Mouse (Mus musculus) neural tube, embryonic 13.5 days (tissue): ENCODE measurements around the gene Slc24a1. TPM values are rescaled to one million over a fixed set of nuclear protein-coding genes. Genes with fewer than 3 reads are reported as not detected.
A peak's percentile ranks its signal among the peaks of the same experiment; 100 is the strongest.

Experiments used
- ATAC-seq: fragments of 200-750 bp; cut with Nextera tagmentation; 2 replicates; pipeline ENCODE4 v1.8.0; 2017; ENCODE audit warnings: low read depth, mild to moderate bottlenecking, moderate TSS enrichment, moderate library complexity
- H3K27ac ChIP-seq: fragments of 300-500 bp; sonication (generic); replicated peaks from 2 replicates; pipeline ENCODE4 v1.5.1; 2015; ENCODE audit warnings: moderate library complexity, mild to moderate bottlenecking, inconsistent platforms
- H3K27me3 ChIP-seq: fragments of 300-500 bp; sonication (generic); 2 replicates; pipeline ENCODE4 v1.6.1; 2015; ENCODE audit warnings: mild to moderate bottlenecking, inconsistent platforms
- H3K36me3 ChIP-seq: fragments of 300-500 bp; sonication (generic); 2 replicates; pipeline ENCODE4 v1.6.1; 2015; ENCODE audit warnings: mild to moderate bottlenecking, inconsistent platforms
- H3K4me1 ChIP-seq: fragments of 300-500 bp; sonication (generic); replicated peaks from 2 replicates; pipeline ENCODE4 v1.6.1; 2015; ENCODE audit warnings: inconsistent platforms
- H3K4me2 ChIP-seq: fragments of 300-500 bp; sonication (generic); 2 replicates; pipeline ENCODE4 v1.6.1; 2015; ENCODE audit warnings: inconsistent platforms, mild to moderate bottlenecking, moderate library complexity
- H3K4me3 ChIP-seq: fragments of 300-500 bp; sonication (generic); 2 replicates; pipeline ENCODE4 v1.5.1; 2015; ENCODE audit warnings: mild to moderate bottlenecking, inconsistent platforms
- H3K9ac ChIP-seq: fragments of 300-500 bp; sonication (generic); 2 replicates; pipeline ENCODE4 v1.6.1; 2015; ENCODE audit warnings: moderate library complexity, mild to moderate bottlenecking, inconsistent platforms
- H3K9me3 ChIP-seq: fragments of 300-500 bp; sonication (generic); 2 replicates; pipeline ENCODE4 v1.6.1; 2016; ENCODE audit warnings: inconsistent platforms
- WGBS: fragments of 180-500 bp; shearing (Covaris S2); methylation state at CpG from one replicate; pipeline ENCODE4 v1.1.7; 2015; 5-methylcytosine and 5-hydroxymethylcytosine counted together
- polyA plus RNA-seq: library from polyadenylated mRNA; unstranded; fragments of >200 nt; fragmentation: Nextera tagmentation; extraction: Ambion mirVana; gene quantifications from 2 replicates; pipeline ENCODE4 v1.2.1, GENCODE M21; 2015

Gene Slc24a1
- polyA plus RNA-seq, 1 experiment from 2014 or later = 0.04 TPM

DNA sequence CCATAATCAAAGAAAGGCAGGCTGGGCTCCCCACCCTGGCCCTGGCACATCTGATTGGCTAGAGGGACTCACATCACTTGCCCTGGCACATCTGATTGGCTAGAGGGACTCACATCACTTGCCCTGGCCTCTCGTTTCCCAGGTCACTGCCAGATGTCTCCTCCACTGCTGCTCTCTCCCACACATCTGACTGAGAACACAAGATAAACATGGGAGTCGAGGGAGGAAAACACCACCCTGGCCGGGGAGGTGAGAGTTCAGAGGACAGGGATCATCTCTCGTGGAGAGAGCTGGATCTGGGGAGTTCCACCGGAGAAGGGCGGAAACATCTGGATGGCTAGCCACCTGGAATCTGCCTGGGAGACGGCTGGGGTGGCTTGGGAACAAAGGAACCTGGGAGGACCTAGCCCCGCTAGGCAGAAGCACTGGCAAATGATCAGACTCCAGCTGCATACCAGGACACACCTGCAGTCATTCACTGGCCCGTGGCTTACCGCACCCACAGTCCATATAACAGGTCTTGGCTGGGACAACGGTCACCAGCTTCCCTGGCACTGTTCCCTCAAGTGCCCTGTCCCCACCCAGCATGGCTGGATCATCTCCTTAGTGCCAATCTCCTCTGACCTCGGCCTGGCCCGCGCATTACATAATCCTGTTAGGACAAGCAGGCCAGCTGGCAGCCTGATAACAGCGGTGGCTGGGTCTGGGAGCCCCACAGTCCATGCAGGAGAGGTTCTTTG, 17.2 kb downstream of the Slc24a1 start:
- 71% methylated on average over 15 of the region's 15 CpGs for WGBS
- no peak overlapping the region for H3K27ac ChIP-seq
- no peaks in the 10 kb centered on the region for H3K9me3 ChIP-seq
- no peak for ATAC-seq
- no peak overlapping the region for H3K9ac ChIP-seq
- no peaks in the 10 kb centered on the region for H3K36me3 ChIP-seq
- H3K4me2 ChIP-seq = 0 out of 2 replicates have a peak overlapping the region, but pooled peaks have one; percentile 9
- H3K27me3 ChIP-seq = no peaks in the 10 kb centered on the region
- H3K4me3 ChIP-seq = no peak overlapping the region
- peaks cover 11% of the 10 kb centered on the region; the same call in 1 of the 2 replicates for H3K4me1 ChIP-seq

DNA sequence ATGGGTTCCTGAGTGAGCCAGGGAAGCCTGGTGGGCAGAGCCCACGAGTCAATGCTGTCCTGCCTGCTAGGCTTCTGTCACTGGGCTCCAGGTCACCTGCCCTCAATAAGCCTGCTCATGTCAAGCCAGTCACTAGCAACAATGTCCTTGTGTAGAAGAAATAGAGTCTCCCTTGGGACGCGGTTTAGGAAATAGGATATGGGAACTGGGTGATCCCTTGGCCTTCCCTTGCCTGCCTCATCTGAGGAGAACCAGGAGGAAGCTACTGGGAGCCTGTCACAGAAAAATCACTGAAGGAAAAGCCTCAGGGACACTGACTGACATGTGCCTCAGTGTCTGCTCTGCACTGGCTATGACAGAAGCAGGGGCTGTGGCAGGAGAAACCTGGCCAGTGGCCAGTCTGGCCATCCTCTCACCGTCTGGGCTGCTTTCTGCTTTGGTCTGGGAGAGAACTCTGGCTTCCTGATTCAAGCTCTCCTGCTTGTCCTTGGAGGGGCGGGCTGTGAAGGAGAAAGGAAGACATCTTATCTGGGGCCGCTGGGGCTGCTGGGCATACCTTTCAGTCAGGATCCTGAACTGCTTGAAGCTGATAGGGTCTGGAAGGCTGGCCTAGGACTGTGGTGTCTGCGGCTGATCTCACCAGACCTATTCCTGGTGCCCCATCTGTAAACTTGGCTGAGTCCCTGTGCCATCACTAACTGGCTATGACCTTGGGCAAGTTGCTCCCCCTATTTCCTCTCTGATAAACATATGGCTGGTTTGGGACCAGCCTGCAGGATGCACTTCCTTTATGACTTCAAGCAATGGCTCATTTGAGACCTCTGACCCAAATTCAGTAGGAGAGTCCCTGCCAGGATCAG, 19.4 kb downstream of the Slc24a1 start:
- Histone ChIP-seq H3K4me3 (no peak overlapping the region), H3K27ac (no peak overlapping the region), H3K9ac (no peak overlapping the region), H3K27me3 (no peaks in the 10 kb centered on the region), H3K4me2 (no peak overlapping the region), H3K9me3 (no peaks in the 10 kb centered on the region), H3K4me1 (peaks cover 11% of the 10 kb centered on the region; the same call in 1 of the 2 replicates), H3K36me3 (no peaks in the 10 kb centered on the region)
- WGBS = 78% methylated on average over 7 of the region's 7 CpGs
- no peak for ATAC-seq

DNA sequence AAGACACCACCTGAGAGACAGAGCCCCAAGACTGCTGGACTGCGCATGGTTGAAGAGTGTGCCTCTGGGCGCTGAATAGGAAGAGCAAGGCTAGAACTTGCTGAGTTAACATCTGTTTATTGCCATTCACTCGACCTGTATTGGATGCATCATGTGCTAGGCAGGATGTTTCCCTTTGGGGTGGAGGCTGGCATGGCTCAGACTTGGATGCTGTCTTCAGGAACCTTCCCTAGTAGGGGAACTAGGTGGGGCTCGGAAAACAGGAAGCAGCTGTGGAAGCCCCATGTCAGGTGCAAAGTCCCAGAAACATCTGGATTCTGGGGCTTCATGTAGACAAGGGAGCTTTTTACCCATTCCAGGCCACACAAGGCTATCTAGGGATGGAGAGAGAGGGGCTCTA, 21.2 kb downstream of the Slc24a1 start:
- no peak for ATAC-seq
- WGBS = 85% methylated on average over 4 of the region's 4 CpGs

DNA sequence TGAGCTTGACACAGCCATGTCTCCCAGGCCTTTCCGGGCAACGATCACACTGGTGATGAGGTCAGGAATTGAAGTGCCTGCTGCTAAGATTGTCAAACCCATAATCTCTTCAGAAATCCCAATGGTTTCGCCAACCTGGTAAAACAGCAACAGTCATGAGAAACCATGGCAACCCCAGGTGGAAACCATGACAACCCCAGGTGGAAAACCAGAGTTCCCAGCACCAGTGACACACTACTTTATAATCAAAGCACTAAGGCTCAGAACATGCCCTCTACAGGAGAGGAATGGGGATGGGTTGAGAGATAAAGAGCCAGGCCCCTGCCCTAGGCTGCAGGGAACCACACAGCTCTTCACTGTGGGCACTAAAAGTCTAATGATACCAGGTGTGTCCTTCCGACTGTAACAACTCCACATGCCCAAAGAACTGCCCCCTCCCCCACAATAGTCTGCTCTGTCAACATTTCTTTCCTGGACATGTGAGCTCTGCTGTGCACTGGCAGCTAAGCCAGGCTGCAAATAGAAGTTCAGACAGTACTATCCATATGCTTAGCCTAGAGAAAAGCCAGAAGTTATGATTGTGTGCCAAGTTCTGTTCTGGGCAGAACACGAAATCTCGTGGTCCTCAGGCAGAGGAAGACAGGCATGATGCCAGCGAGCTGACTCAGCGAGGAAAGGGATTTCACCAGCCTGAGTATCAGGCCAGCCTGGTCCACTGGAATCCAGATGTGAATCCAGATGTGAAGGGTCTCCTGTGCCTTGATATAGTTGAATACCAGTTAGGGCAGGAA, 25.0 kb downstream of the Slc24a1 start:
- Histone ChIP-seq H3K4me1 (no peaks in the 10 kb centered on the region), H3K4me2 (no peak overlapping the region), H3K9me3 (no peaks in the 10 kb centered on the region), H3K9ac (no peak overlapping the region), H3K27me3 (no peaks in the 10 kb centered on the region), H3K36me3 (peaks cover 8% of the 10 kb centered on the region; the same call in 1 of the 2 replicates), H3K27ac (no peak overlapping the region), H3K4me3 (no peak overlapping the region)
- no peak for ATAC-seq
- WGBS = 80% methylated on average over 8 of the region's 8 CpGs

More for the DNA sequence above, 21.2 kb downstream of the Slc24a1 start:
- Histone ChIP-seq H3K9ac (no peak overlapping the region), H3K36me3 (no peaks in the 10 kb centered on the region), H3K4me1 (peaks cover 11% of the 10 kb centered on the region; the same call in 1 of the 2 replicates), H3K27me3 (no peaks in the 10 kb centered on the region), H3K27ac (no peak overlapping the region), H3K9me3 (no peaks in the 10 kb centered on the region), H3K4me2 (no peak overlapping the region), H3K4me3 (no peak overlapping the region)

DNA sequence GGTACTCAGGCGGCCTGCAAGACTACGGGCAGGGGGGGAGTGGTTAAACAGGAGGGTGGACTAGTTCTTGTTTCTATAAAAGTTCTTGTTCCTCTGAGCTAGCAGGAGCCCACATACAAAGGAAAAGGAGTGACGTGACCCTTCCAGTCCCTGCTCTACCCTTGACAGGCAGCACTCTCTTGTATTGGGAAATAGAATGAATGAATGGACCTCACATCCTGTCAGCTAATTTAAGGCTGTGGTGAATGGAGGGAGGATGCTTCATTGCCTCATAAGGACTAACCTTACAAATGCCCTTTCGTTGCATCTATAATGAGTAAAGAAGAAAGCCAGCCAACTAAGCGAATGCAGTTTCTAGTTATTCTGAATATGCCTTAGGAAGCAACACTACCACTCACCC, 25.6 kb downstream of the Slc24a1 start:
- no peak overlapping the region for H3K9ac ChIP-seq
- no peak overlapping the region for H3K4me2 ChIP-seq
- H3K27me3 ChIP-seq = no peaks in the 10 kb centered on the region
- peaks cover 14% of the 10 kb centered on the region; the same call in 1 of the 2 replicates for H3K36me3 ChIP-seq
- no peak overlapping the region for H3K27ac ChIP-seq
- no peak overlapping the region for H3K4me3 ChIP-seq
- H3K4me1 ChIP-seq = no peaks in the 10 kb centered on the region
- no peaks in the 10 kb centered on the region for H3K9me3 ChIP-seq
- no peak for ATAC-seq
- WGBS = 56% methylated on average over 5 of the region's 5 CpGs

DNA sequence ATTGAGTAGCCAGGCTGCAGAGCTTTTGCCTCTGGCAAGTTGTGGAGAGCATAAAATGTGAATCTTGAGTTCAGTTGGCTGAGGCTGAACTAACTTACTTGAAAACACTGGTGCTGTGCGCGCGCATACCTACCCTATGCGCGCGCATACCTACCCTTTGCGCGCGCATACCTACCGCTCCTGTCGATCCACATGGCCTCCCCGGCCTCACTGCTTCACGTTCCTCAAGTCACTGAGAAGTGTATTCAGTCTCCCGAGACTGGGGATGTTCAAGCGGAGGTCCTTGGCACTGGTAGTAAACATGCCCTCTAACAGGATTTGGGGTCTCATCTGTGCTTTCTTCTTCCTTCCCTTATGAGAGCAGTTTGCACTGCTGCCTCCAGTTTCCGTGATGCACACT, 32.8 kb downstream of the Slc24a1 start:
- Histone ChIP-seq H3K27me3 (no peaks in the 10 kb centered on the region), H3K27ac (no peak overlapping the region), H3K4me3 (peak overlapping the region; percentile 11; the same call in 1 of the 2 replicates), H3K4me1 (no peaks in the 10 kb centered on the region), H3K9ac (no peak overlapping the region), H3K4me2 (peak overlapping the region; percentile 30), H3K9me3 (no peaks in the 10 kb centered on the region), H3K36me3 (peaks cover 41% of the 10 kb centered on the region)
- ATAC-seq = no peak
- WGBS = 42% methylated on average over 16 of the region's 16 CpGs

DNA sequence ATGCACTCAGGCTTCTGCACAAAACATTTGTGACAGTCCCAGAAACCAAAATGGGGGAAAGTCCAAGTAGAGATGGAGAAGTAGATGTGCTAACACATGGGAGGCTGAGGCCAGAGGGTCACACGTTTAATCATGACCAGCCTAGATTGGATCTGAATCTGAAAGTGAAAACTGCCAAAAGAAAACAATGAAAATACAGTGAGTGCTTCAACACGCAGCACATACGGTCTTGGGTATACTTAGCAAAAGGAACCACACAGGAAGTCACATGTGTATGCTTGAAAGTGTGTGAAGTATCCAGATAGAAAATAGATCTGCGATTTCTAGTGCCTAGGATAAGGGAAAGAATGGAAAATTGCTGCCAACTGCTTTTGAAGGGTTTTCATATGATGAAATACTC, 36.8 kb downstream of the Slc24a1 start:
- Histone ChIP-seq H3K36me3 (peaks cover 54% of the 10 kb centered on the region), H3K9me3 (no peaks in the 10 kb centered on the region), H3K4me3 (no peak overlapping the region), H3K27ac (no peak overlapping the region), H3K4me2 (no peak overlapping the region), H3K27me3 (no peaks in the 10 kb centered on the region), H3K9ac (no peak overlapping the region), H3K4me1 (no peaks in the 10 kb centered on the region)
- 87% methylated on average over 4 of the region's 4 CpGs for WGBS
- ATAC-seq = no peak

DNA sequence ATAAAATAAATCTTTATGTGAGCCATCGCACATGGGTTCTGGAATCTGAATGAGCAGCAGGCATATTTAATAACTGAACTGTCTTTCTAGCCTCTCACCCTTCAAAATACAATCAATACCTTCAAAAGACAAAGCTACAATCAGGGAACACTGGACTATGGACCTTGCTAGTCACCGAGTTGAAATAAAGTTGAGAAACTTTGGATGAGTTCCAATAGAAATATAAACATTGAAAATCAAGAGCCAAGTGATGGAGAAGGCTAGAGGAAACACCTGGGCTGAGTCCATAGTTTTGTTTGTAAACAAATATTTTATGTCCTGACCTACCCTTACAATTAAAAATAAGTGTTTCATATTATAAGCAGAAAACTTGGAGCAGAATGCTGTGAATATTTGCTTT, 37.4 kb downstream of the Slc24a1 start:
- Histone ChIP-seq H3K4me1 (no peaks in the 10 kb centered on the region), H3K9ac (no peak overlapping the region), H3K36me3 (peaks cover 57% of the 10 kb centered on the region), H3K9me3 (no peaks in the 10 kb centered on the region), H3K27me3 (no peaks in the 10 kb centered on the region), H3K27ac (no peak overlapping the region), H3K4me3 (no peak overlapping the region), H3K4me2 (no peak overlapping the region)
- WGBS = 91% methylated on average over 2 of the region's 2 CpGs
- ATAC-seq = no peak

DNA sequence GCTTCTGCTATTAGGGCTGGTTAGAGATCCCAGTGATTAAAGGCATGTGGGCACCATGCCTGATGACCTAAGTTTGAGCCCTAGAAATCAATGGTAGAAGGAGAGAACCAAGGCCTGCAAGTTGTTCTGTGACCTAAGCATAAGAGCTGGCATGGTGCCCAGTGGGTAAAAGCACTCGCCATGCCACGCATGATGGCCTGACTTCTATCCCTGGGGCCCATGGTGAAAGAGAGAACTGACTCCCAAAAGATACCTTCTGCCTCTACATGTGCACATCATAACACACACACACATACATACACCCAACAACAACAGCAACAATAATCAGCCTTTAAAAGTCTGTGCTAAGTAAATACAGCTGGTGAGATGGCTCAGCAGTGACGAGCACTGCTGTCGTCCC, 38.0 kb downstream of the Slc24a1 start:
- no peaks in the 10 kb centered on the region for H3K9me3 ChIP-seq
- 95% methylated on average over 4 of the region's 4 CpGs for WGBS
- H3K4me3 ChIP-seq = no peak overlapping the region
- no peak overlapping the region for H3K4me2 ChIP-seq
- H3K4me1 ChIP-seq = no peaks in the 10 kb centered on the region
- no peak overlapping the region for H3K27ac ChIP-seq
- peaks cover 55% of the 10 kb centered on the region for H3K36me3 ChIP-seq
- no peak for ATAC-seq
- no peak overlapping the region for H3K9ac ChIP-seq
- no peaks in the 10 kb centered on the region for H3K27me3 ChIP-seq

DNA sequence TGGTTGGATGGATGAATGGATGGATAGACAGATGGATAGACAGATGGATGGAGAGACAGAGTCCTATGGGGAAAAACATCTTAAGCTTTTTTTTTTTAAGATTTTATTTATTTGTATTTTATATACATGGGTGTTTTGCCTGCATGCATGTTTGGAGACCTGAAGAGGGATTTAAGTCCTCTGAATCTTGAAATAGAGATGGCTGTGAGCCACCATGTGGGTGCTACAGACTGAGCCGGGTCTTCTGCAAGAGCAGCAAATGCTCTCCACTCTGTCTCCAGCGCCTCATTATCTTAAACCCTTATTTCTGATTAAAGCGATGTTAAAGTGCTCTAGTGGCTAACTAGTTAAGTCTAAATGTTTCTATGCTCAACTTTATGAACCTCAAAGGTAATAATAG, 44.0 kb downstream of the Slc24a1 start:
- no peaks in the 10 kb centered on the region for H3K9me3 ChIP-seq
- no peaks in the 10 kb centered on the region for H3K27me3 ChIP-seq
- H3K27ac ChIP-seq = no peak overlapping the region
- no peak overlapping the region for H3K4me2 ChIP-seq
- WGBS = 92% methylated on average over 3 of the region's 3 CpGs
- no peak for ATAC-seq
- H3K9ac ChIP-seq = no peak overlapping the region
- H3K4me1 ChIP-seq = no peaks in the 10 kb centered on the region
- peaks cover 56% of the 10 kb centered on the region for H3K36me3 ChIP-seq
- H3K4me3 ChIP-seq = no peak overlapping the region

DNA sequence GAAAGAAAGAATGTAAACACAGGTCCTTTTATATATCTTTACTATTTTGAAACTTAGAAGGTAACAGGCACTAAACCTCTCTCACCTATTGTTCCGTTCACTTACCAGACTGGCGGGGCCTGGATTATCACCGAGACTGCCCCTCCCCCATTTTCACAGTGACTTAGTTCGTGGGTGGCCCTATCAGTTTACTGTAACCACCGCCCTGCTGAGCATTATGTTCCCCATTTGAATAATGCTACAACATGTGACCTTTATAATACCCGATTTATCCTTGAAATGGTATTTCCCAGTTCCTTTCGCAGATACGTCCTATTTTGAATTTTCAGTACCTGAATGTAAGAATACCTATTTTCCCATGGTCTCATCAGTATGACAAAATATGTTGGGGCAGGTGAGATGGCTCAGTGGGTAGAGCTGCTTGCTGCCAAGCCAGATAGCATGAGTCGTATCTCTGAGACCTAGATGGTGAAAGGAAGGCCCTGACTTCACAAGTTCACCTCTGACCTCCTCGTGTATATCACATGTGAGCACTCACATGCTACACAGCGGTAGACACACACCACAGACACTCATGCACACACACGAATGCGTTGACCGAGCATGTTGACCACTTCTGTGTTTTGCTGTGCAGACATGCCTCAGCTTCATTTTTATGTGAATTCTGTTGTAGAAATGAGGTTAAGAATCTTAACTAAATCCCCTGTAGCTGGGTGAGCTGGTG, 46.3 kb downstream of the Slc24a1 start:
- Histone ChIP-seq H3K9ac (no peak overlapping the region), H3K9me3 (no peaks in the 10 kb centered on the region), H3K4me3 (no peak overlapping the region), H3K27me3 (no peaks in the 10 kb centered on the region), H3K4me1 (no peaks in the 10 kb centered on the region), H3K27ac (no peak overlapping the region), H3K4me2 (no peak overlapping the region), H3K36me3 (peaks cover 43% of the 10 kb centered on the region)
- no peak for ATAC-seq
- WGBS = 92% methylated on average over 14 of the region's 14 CpGs
